Mouse (Mus musculus) hematopoietic stem cell, adult 5-6 weeks (primary cell): ENCODE results near the gene 3110009E18Rik. TPM values are rescaled to one million over a fixed set of nuclear protein-coding genes. Genes with fewer than 3 reads are reported as not detected.

Experiments
- ATAC-seq, 2 experiments: fragments of 125-278 bp in 1 of 2; replicated peaks in 1 of 2; 2 replicates each; pipeline ENCODE4 v1.8.0; 2016 to 2017; ENCODE audit warnings: inconsistent platforms in 2 of 2, mild to moderate bottlenecking in 2 of 2, moderate number of reproducible peaks in 2 of 2, low read depth in 1 of 2, moderate TSS enrichment in 1 of 2; ENCODE audit not compliant: low FRiP score in 2 of 2, poor library complexity in 2 of 2, severe bottlenecking in 2 of 2, insufficient read depth in 1 of 2, low TSS enrichment in 1 of 2
- total RNA-seq: library from RNA; stranded (forward); fragments of 172-1452, 232-1000 nt; gene quantifications from 2 replicates; pipeline ENCODE4 v1.2.3, GENCODE M21; 2017

The 3110009E18Rik gene
- total RNA-seq: 11.3 and 11.5 TPM in 2 replicates

DNA sequence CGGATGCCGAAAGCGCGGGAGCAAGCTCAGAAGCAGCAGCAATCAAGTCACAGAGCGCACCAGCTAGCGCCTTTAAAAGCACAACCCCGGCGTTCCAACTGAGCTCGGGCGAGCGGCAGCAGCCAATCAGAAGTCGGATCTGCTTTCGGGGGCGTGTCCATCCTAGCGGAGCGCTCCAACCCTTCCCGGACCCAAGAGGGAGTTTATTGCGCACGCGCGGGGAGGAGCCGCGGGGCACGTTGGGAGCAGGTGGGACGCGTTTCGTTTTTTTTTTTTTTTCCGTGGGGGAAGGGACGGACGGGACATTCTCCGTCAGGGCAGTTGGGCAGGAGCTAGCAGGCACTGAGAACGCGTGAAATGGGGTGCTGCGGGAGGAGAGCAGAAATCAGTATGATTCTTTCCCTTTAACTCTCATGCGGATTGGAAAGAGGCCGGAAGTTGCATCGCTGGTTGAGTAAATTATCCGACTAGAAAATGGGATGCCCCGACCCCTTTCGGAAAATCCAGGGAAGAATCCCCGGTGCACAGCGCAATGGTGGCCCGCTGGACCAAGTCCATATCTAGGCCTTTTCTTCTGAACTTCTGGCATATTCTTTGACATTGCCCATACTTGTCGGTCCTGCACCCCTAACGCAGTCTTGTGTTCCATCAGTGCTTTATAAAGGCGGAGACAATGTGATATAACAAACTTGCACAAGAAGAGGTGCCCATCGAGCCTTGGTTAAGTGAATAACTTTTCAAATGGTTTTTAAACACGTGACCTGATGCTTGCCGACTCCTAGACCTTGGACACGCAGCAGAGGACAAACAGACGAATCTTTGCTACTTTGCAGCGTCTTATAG, at the start of gene 3110009E18Rik, which contains the start of gene Dbi:
TSS of gene 3110009E18Rik (plus strand) at position 219 of the 843 bp plus-strand sequence.
TSS of gene Dbi (minus strand) at position 110 of the 843 bp plus-strand sequence.
- peak; percentile 93 to 95 for ATAC-seq

DNA sequence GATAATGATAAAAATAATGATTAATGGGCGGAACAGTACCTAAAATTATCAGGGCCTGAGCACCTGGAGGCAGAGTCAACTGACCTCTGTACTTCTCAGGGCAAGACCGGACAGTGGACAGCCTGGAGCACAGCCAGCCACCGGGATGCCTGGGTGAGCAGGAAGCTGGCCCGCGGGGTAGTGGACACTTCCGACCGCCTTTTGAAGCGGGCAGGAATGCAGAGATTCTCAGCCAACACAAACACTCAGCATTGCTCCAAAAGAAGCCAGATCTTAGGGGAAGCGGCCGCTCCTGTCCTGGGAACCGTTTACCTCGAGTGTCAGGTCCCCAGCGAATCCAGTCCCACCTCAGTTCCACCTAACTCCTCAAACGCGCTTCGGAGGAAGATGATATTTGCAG, 48.1 kb upstream of the 3110009E18Rik start:
- no peak for ATAC-seq

DNA sequence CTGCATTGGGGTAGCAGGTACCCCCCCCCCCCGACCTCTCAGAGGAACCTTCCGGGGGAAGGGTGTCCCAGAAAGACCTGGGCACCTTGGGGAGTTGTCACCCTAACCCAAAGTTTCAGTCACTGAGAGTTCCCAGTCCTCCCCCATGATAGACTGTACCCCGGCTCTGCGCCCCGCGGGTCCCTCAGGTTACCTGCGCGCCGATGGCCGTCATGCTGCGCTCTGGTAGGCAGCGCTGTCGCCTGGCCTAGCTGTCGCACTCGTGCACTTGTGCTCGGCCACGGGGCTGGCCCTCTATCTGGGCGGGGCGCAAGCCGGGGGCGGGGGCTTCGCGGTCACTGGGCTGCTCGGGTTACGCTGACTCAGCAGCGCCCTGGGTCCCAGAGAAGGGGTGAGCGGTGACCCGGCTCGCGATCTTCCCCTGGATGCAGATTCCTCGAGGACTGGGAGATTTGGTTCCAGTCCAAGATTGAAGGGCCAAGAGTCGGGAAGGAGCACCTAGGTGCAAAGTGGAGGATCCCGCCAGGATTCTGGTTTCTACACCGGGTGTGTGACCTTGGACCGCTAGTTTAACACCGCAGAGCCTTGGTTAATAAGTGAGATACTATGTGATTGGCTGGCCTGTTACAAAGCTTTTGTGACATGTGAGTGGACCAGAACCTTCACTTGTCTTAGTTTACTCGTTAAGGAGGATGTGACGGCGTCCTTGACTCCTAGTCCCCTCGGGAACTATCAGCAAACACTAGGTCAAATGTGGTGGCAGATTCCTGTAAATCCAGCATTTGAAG, 47.3 kb upstream of the 3110009E18Rik start, which contains the start of gene Tmem37:
TSS of gene Tmem37 (minus strand) at position 556 of the 788 bp plus-strand sequence.
- ATAC-seq: peak; percentile 80 to 81

DNA sequence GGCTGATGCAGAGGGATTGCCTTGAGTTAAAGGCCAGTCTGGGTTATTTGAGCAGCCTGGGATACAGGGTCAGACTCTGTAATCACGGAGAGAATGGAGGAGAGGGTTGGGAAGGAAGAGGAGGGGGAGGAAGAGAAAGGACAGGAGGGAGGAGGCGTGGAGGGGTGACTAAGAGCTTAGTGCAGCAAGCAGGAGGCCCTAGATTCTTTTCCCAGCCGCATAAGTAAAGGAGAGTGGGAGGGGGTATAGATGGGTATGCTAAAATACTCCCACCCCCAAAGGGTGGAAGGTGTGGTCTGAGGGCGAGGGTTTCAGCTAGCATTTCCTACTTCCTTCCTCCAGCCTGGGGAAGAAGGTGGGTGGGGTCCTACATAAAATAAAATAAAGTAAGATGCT, 46.7 kb upstream of the 3110009E18Rik start:
- ATAC-seq: no peak

DNA sequence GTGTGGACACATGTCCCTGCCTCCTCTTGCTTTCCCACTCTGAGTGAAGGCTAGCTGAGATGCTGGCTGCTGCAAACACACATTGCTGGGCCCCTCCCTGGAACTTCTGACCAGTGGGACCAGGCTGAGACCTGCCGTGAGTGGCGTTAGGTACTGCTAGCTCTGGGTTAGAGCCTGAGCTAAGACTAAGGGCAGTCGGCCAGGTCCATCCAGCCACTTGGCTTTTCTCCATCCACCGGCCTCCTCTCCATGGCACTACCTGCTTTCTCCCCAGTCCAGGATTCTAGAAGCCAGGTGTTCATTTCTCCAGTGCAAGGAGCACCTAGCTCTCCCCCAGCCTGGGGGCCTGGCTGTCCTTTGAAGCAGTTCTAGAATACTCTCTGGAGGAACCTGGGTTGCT, 46.1 kb upstream of the 3110009E18Rik start:
- ATAC-seq: no peak

DNA sequence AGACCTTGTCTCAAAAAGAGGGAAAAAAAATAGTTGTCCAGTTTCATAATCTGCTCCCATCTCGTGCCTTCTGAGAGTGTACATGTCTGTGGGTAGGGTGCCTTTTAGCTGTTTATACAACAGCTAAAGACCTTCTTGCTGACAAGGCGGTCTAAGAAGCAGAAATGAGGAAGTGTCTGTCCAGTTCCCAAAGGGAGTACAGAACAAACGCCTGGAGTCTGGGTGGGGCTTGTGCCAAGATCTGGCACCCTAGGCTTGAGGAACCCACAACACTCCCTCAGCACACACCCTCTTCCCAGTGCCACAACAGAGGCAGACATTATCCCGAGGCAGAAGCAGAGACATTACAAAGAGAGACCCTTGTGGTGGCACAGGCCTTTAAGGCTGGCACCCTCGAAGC, 45.5 kb upstream of the 3110009E18Rik start:
- ATAC-seq: peak; percentile 57 to 76

DNA sequence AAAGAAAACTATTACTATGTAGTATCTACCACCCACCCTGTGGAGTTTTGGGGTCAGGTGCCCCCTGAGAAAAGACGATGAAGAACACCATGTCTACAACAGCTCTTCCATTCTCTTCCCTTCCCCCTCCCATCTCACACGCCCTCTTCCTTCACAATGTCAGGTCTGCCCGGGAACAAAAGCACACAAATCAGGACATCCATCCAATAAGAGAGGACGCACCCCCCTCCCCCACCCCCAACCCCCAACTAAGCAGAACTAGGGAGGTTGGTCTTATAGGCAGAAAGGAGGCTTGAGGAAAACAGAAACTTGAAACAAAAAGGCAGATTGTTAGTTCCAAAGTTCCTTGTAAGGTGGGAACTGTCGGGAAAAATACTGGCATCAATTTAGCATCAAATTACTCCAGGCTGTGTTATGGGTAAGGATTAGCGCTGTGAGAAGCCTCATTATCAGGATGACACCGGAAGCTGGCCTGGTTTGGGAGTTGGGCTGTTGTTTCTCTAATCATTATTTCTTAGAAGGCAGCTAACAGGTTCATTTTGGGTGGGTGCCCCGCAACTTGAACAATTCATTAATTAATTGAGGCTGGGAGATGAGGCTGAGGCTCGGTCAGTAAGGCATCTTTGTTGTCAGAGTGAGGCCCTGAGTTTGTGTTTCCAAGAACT, 43.1 kb upstream of the 3110009E18Rik start:
- ATAC-seq: no peak

DNA sequence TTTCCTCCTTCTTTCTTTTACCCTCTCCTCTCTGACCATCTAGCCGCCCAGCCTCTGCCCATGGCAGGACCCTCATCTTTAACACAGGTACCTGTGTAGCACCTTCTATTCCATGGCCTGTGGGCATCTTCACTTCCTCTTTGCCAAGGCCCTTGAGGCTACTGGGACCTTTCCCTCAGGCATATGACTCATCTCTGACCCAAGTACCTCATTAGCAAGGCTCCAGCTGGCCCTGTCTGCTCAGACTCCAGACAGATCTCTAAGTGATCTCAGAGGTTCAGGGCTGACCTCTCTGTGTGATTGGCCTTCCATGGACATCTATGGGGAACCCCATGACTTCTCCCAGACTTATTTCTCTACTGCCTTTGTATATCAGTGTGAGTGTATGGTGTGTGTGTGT, 40.4 kb upstream of the 3110009E18Rik start:
- no peak for ATAC-seq

DNA sequence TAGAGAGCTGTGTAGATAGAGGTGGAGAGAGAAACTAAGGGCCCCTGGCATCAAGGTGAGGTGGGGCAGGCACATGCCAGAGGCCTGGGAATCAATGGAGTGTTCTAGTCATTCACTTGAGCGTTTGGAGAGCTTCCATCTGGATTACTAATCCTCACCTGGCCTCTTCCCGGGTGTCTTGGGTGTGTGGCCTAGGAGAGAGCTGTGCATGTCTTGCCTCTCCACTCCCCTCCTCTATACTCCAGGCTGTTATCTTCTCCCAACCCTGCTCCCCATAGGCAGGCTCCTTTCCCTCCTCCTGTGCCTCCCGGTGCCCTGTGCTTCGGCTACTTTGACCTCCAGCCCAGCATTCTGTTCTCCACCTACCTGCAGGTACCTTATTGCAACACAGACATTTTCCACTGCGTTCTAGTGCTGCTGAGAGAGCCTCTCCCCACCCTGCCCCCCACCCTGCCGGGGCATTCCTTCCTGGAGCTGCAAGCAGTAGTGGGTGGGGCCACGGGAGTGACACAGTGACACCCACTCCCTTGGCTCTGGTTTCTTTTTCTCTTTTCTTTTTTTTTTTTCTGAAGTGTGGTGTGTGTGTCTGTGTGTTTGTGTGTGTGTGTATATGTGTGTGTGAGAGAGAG, 37.9 kb upstream of the 3110009E18Rik start:
- 0 out of 4 replicates have a peak, but pooled peaks of 1 of the 2 experiments have one; percentile 13 for ATAC-seq

DNA sequence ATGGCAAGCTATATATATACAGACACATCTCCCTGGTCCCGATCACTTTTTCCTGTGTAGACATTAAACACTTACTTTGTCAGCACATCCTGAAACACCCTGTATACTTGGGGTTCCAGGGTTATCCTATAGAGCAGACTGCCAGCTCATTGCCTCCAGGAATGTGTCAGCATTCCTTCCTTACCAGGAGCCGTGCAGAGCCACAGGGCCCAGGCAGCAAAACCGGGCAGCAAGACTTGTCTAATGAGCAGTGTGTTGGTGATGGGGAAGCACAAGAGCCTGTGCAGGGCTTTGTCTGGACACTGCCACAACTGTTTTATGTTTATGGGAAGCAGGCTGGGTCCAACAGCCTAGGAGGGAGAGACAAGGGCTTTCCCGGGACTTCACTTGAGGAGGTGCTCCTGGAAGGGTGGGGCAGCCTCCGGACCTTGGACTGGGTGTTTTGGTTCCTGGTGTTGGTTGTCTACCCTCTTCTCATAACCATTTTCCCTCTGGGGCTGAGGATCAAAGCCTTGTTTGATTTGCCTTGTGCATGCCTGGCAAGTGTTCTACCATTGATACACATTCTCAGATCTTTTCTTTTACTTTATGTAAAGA, 37.0 kb upstream of the 3110009E18Rik start:
- ATAC-seq: no peak

DNA sequence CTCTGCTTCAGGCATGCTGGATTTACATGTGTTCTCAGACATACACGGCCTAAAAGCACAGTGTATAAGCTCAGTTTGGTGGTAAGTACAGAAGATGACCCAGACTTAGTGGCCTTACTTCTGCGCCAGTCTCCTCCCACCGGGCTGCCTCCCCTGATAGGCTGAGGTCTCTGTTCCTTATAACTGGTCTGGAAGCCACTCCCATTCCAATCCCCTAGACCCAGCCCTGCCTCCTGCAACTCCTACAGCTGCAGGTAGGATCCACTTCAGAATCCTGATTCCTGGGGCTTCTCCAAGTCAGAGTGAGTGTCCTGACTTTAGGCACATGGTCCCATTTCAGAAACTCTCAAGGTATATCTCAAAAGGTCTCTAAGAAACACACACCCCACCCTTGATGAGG, 35.3 kb upstream of the 3110009E18Rik start:
- no peak for ATAC-seq

DNA sequence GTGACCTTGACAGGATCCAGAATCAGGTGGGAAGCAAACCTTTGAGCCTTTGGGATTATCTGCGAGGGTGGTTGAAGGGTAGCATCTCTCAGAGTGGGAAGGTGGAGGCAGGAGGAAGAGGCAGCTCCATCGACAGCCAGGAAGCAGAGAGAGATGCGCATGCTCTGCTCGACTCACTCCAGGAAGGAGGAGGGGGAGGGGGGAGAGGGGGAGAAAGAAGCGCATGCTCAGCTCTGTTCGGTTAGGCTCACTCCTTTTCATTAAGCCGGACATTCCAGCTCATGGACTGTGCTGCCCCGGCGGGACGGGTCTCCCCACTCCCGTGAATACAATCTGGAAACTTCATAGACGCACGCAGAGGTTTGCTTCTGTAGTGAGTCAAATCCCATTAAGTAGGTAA, 34.3 kb upstream of the 3110009E18Rik start:
- ATAC-seq: no peak

DNA sequence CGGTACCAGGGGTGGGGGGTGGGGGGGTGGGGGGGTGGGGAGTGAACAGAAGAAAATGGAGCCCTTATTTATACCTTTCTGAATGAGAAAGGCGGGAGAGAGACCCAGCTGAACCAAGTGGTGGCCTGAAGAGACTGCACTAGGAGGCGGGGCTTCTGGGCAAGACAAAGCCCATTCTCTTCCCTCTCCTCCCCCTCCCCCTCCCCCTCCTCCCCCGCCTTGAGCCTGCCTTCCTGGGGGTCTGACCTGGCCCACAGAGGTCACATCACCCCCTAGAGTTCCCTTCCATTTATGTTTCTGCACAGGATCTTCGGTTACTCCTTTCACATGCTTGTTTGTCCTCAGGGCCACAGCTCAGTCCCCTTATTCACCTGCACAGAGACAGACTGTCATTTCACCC, 31.8 kb upstream of the 3110009E18Rik start:
- ATAC-seq: no peak

DNA sequence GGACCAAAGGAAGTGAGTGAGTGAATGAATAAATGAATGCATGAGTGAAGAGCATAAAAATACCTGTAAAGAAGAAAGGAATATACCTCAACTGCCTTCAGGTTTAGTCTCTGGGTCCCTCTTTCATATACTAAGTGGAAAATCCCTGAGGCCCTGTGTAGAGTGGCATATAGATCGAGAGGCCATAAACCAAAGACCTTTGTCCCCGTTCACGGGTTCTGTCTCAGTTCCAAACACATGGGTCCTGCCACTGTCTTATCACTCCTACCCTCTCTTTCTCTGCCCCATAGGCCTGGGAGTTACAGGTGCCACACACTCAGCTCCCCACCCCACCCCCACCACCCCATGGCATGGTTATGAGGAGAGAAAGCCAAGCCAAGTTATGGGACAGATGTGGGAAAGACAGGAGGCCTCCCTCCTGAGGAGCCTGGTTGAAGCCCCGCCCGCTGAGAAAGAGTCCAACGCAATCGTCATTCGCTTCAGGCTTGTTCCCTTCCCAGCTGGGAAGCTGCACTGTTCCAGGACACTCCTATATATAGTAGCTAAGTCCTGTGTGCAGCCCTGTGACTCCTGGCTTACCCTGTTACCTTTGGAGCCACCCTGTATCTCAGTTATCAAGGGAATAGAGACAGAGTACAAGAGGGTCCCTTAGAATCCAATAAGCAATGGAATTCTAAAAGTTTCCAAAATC, 30.0 kb upstream of the 3110009E18Rik start:
- no peak for ATAC-seq

DNA sequence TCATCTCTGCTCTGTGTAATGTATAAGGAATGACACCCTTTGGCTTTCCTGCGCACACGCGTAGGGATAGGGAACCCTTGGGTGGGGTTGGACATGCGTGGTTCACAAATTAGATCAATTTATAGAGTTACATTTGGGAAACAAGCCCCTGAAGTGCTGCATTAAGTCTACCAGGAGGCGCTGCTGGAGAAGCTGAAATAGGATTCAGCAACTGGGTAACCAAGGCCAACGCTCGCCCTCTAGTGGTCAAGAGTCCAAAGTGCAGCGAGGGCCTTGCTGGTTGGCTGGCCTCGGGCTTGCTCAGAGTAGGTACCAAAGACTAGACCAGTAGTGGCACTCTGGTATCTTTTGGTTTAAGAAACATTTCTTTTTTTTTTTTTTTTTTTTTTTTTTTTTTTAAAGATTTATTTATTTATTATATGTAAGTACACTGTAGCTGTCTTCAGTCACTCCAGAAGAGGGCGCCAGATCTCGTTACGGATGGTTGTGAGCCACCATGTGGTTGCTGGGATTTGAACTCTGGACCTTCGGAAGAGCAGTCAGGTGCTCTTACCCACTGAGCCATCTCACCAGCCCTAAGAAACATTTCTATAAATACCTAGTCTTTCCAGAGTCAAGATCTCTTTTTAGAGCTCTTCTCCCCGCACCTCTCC, 27.4 kb upstream of the 3110009E18Rik start:
- peak; percentile 96 to 97 for ATAC-seq

DNA sequence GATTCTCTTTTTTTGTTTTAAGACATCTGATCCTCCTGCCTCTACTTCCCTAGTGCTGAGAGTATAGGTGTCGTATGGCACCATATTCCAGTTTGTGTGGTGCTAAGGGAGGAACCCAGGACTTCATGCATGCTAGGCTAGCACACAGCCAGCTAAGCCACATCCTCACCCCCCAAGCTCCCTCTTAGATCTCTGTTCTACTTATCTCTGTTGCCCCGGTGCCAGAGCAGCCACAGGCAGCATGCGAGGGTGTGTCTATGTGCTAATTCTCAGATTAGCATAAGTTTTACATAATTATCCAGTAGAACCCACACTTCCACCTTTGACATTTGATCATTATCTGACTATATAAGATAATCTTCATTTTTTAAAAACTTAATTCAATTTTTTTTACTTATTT, 26.1 kb upstream of the 3110009E18Rik start:
- no peak for ATAC-seq
